9 mouse cellular contexts compared by ENCODE assay signal in genomic region chr19:55244791-55245231, GRCm38 (mm10). TPM values are rescaled to one million over a fixed set of nuclear protein-coding genes. Genes with fewer than 3 reads are reported as not detected.
DNase-seq lines count a peak whose midpoint lies in the region; ATAC-seq lines count a peak whose summit lies in the region.
"Had no signal": no experiment of that assay in that cellular context is flagged by ENCODE, and none has a peak within 500 bp of the region (broad histone marks: within the 10 kb centered on the region; RNA-seq: fewer than 3 reads in every experiment).

No protein-coding gene starts in this region.

- no peak overlapping the region for H3K9ac ChIP-seq in midbrain, embryonic 14.5 days (replicated peaks; ENCODE audit: low read length)
- no peak overlapping the region for H3K9ac ChIP-seq in midbrain, embryonic 11.5 days (ENCODE audit: low read length)
- H3K9ac ChIP-seq in kidney, embryonic 14.5 days (ENCODE audit: low read depth, low read length) = no peak overlapping the region
- no peak overlapping the region for H3K9ac ChIP-seq in liver, embryonic 12.5 days
- H3K9ac ChIP-seq: limb, embryonic 12.5 days had no signal

- DNase-seq in midbrain, embryonic 14.5 days = peak; percentile 16
- DNase-seq in midbrain, embryonic 11.5 days (ENCODE audit: low spot score, missing footprints) = no peak
- DNase-seq in heart, adult 9 months (ENCODE audit: low spot score in 2 of 2) = peak; percentile 86 to 91
- peak; percentile 29 for DNase-seq in ovary, postnatal 36 days (ENCODE audit: low spot score)
- no peak for DNase-seq in thymus, postnatal 4 days

- no peak overlapping the region for H3K27ac ChIP-seq in midbrain, embryonic 14.5 days (replicated peaks; ENCODE audit: low read depth, low read length)
- H3K27ac ChIP-seq in midbrain, embryonic 11.5 days (ENCODE audit: low read depth, low read length) = no peak overlapping the region
- H3K27ac ChIP-seq in brown adipose tissue, adult 24 weeks (replicated peaks; ENCODE audit: low read depth, low read length) = peak overlapping the region; percentile 81
- H3K27ac ChIP-seq in kidney, embryonic 14.5 days (ENCODE audit: low read depth, low read length) = peak overlapping the region; percentile 55; the same call in 1 of the 2 replicates
- H3K27ac ChIP-seq in liver, embryonic 12.5 days = peak overlapping the region; percentile 57; the same call in 1 of the 2 replicates
- H3K27ac ChIP-seq: limb, embryonic 12.5 days had no signal

- no peaks in the 10 kb centered on the region for H3K36me3 ChIP-seq in midbrain, embryonic 14.5 days (ENCODE audit: control insufficient read depth, insufficient read depth, low read length)
- H3K36me3 ChIP-seq in midbrain, embryonic 11.5 days (ENCODE audit: control insufficient read depth, insufficient read depth, low read length) = no peaks in the 10 kb centered on the region
- no peaks in the 10 kb centered on the region for H3K36me3 ChIP-seq in kidney, embryonic 14.5 days (ENCODE audit: control insufficient read depth, insufficient read depth, low read length)
- no peaks in the 10 kb centered on the region for H3K36me3 ChIP-seq in liver, embryonic 12.5 days
- H3K36me3 ChIP-seq: limb, embryonic 12.5 days had no signal

- H3K9me3 ChIP-seq in midbrain, embryonic 14.5 days (ENCODE audit: control insufficient read depth, low read length) = no peaks in the 10 kb centered on the region
- no peaks in the 10 kb centered on the region for H3K9me3 ChIP-seq in midbrain, embryonic 11.5 days (ENCODE audit: control insufficient read depth, low read length)
- no peaks in the 10 kb centered on the region for H3K9me3 ChIP-seq in kidney, embryonic 14.5 days (ENCODE audit: control insufficient read depth, low read length)
- H3K9me3 ChIP-seq in liver, embryonic 12.5 days (replicated peaks) = no peaks in the 10 kb centered on the region
- H3K9me3 ChIP-seq: limb, embryonic 12.5 days had no signal

- H3K27me3 ChIP-seq in midbrain, embryonic 14.5 days (ENCODE audit: control insufficient read depth, insufficient read depth, low read length) = no peaks in the 10 kb centered on the region
- H3K27me3 ChIP-seq in midbrain, embryonic 11.5 days (ENCODE audit: control insufficient read depth, insufficient read depth, low read length) = no peaks in the 10 kb centered on the region
- H3K27me3 ChIP-seq in kidney, embryonic 14.5 days (ENCODE audit: control insufficient read depth, insufficient read depth, low read length) = no peaks in the 10 kb centered on the region
- H3K27me3 ChIP-seq in liver, embryonic 12.5 days (replicated peaks) = no peaks in the 10 kb centered on the region
- H3K27me3 ChIP-seq: limb, embryonic 12.5 days had no signal

- no peak overlapping the region for H3K4me2 ChIP-seq in midbrain, embryonic 14.5 days (ENCODE audit: low read length)
- no peak overlapping the region for H3K4me2 ChIP-seq in midbrain, embryonic 11.5 days
- H3K4me2 ChIP-seq in kidney, embryonic 14.5 days (replicated peaks; ENCODE audit: low read depth, low read length) = no peak overlapping the region; the same call in 1 of the 2 replicates
- H3K4me2 ChIP-seq in liver, embryonic 12.5 days = no peak overlapping the region
- H3K4me2 ChIP-seq: limb, embryonic 12.5 days had no signal

- H3K4me1 ChIP-seq in midbrain, embryonic 14.5 days (ENCODE audit: control insufficient read depth, insufficient read depth, low read length) = no peaks in the 10 kb centered on the region
- H3K4me1 ChIP-seq in midbrain, embryonic 11.5 days (ENCODE audit: control insufficient read depth, insufficient read depth, low read length) = no peaks in the 10 kb centered on the region
- H3K4me1 ChIP-seq in brown adipose tissue, adult 24 weeks (ENCODE audit: control insufficient read depth, insufficient read depth, insufficient read length, low read length) = no peaks in the 10 kb centered on the region
- H3K4me1 ChIP-seq in kidney, embryonic 14.5 days (ENCODE audit: control insufficient read depth, insufficient read depth, low read length) = peaks cover 4% of the 10 kb centered on the region; the same call in 1 of the 2 replicates
- H3K4me1 ChIP-seq in liver, embryonic 12.5 days = peaks cover 38% of the 10 kb centered on the region
- H3K4me1 ChIP-seq: limb, embryonic 12.5 days had no signal

- 23% methylated on average over 7 of the region's 7 CpGs for WGBS in midbrain, embryonic 14.5 days
- WGBS in midbrain, embryonic 11.5 days = 30% methylated on average over 7 of the region's 7 CpGs
- 8% methylated on average over 7 of the region's 7 CpGs for WGBS in kidney, embryonic 14.5 days
- WGBS in liver, embryonic 12.5 days (ENCODE audit: insufficient replicate concordance) = 18% methylated on average over 7 of the region's 7 CpGs

- H3K4me3 ChIP-seq in midbrain, embryonic 14.5 days (replicated peaks; ENCODE audit: low read depth, low read length) = no peak overlapping the region
- H3K4me3 ChIP-seq in midbrain, embryonic 11.5 days (ENCODE audit: low read depth, low read length) = no peak overlapping the region
- no peak overlapping the region for H3K4me3 ChIP-seq in brown adipose tissue, adult 24 weeks (ENCODE audit: insufficient read depth, low read depth, low read length)
- no peak overlapping the region for H3K4me3 ChIP-seq in kidney, embryonic 14.5 days (ENCODE audit: low read length)
- no peak overlapping the region for H3K4me3 ChIP-seq in liver, embryonic 12.5 days
- H3K4me3 ChIP-seq: limb, embryonic 12.5 days had no signal

- no peak for ATAC-seq in midbrain, embryonic 14.5 days (ENCODE audit: low FRiP score, low TSS enrichment)
- no peak for ATAC-seq in midbrain, embryonic 11.5 days (ENCODE audit: low FRiP score)
- ATAC-seq in kidney, embryonic 14.5 days (ENCODE audit: low FRiP score, low TSS enrichment) = peak; percentile 87
- peak; percentile 81 for ATAC-seq in liver, embryonic 12.5 days

RNA-seq across cellular contexts. Expression of gene Gucy2g, which starts 3.8 kb away (rescaled TPM):
- 0.07 and 0.18 TPM in 2 replicates for polyA plus RNA-seq in midbrain, embryonic 14.5 days (2014; fragmentation: Nextera tagmentation; extraction: Ambion mirVana)
- not detected in 2 replicates for polyA plus RNA-seq in midbrain, embryonic 11.5 days (2014; fragmentation: Nextera tagmentation; extraction: Ambion mirVana)
- not detected in 2 replicates for polyA plus RNA-seq in brown adipose tissue, adult 24 weeks (2012; ENCODE audit: insufficient read depth, insufficient read length, missing spikeins)
- polyA plus RNA-seq in kidney, embryonic 14.5 days (2014; fragmentation: Nextera tagmentation; extraction: Ambion mirVana) = 0.05 TPM in 1 of 2 replicates, not detected in the other
- polyA plus RNA-seq in liver, embryonic 12.5 days (2016; fragmentation: Nextera tagmentation; extraction: Ambion mirVana) = 0.04 TPM in 1 of 2 replicates, not detected in the other
- polyA plus RNA-seq: limb, embryonic 12.5 days had no signal

RNA-seq across cellular contexts. Expression of gene Acsl5, which starts 6.9 kb away (rescaled TPM):
- polyA plus RNA-seq in midbrain, embryonic 14.5 days (2014; fragmentation: Nextera tagmentation; extraction: Ambion mirVana) = 7.3 and 12.6 TPM in 2 replicates
- 17.3 and 18.1 TPM in 2 replicates for polyA plus RNA-seq in midbrain, embryonic 11.5 days (2014; fragmentation: Nextera tagmentation; extraction: Ambion mirVana)
- polyA plus RNA-seq in brown adipose tissue, adult 24 weeks (2012; ENCODE audit: insufficient read depth, insufficient read length, missing spikeins) = 279 and 449 TPM in 2 replicates
- 26.3 and 38.1 TPM in 2 replicates for polyA plus RNA-seq in kidney, embryonic 14.5 days (2014; fragmentation: Nextera tagmentation; extraction: Ambion mirVana)
- polyA plus RNA-seq in liver, embryonic 12.5 days (2016; fragmentation: Nextera tagmentation; extraction: Ambion mirVana) = 110 and 115 TPM in 2 replicates

Comparison
In these comparisons a context has a peak if more than half of its experiments do, and no peak if none do; other contexts are left out.
1. DNase-seq: peak in midbrain, embryonic 14.5 days (single experiment), heart, adult 9 months (2 of 2) and ovary, postnatal 36 days (single experiment); none in midbrain, embryonic 11.5 days (single experiment) and thymus, postnatal 4 days (single experiment).
2. ATAC-seq: peak in kidney, embryonic 14.5 days (single experiment) and liver, embryonic 12.5 days (single experiment); none in midbrain, embryonic 14.5 days (single experiment) and midbrain, embryonic 11.5 days (single experiment).
3. H3K27ac ChIP-seq: peak in brown adipose tissue, adult 24 weeks (single experiment), kidney, embryonic 14.5 days (single experiment) and liver, embryonic 12.5 days (single experiment); none in midbrain, embryonic 14.5 days (single experiment) and midbrain, embryonic 11.5 days (single experiment).